Mouse (Mus musculus) lung, adult 18-20 months (tissue): Measurements from ENCODE around the gene Map3k9.

Experiments used
- DNase-seq, 2 experiments: peaks; one replicate each; pipeline ENCODE4 v3.0.0; 2022; ENCODE audit warnings: mixed read lengths in 2 of 2

Map3k9 gene

DNA sequence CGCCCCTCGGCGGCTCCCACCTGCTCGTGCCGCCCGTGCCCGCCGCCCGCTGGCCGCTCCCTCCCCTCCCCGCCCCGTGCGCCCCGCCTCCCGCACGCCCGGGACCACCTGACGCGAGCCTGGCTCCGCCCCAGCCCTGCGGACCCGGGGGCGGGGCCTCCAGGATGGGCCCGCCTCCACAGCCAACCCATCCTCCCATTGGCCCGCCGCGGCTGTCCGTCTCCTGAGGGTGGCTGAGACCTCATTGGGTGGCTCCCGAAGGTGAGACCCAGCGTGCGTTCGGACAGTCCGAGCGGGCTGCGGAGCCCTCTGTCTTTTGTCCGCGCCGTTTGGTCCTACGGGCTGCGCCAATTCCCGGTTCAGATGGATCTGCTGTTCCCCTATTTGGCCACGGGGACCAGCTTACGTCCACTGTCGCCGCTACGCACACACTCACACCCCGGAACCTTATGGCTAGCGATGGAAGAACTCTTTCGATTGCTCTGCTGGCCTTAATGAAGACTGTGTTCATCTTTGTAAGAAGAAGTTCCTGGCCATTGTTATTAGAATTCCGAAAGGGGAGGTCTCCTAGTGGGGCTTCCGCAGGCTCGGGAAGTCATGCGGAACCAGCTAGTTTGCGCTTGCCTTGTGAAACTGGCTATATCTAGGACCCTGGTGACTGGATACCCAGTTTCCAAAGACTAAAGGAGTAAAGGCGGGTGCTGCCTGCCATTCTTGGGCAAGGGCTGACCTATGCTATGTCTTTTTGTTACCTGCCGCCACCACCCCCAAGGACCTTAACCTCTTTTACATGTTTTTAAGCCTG, at the start of gene Map3k9:
Map3k9 (minus strand) TSS at position 71 of the 805 bp plus-strand sequence.
- peak; percentile 95 for DNase-seq

DNA sequence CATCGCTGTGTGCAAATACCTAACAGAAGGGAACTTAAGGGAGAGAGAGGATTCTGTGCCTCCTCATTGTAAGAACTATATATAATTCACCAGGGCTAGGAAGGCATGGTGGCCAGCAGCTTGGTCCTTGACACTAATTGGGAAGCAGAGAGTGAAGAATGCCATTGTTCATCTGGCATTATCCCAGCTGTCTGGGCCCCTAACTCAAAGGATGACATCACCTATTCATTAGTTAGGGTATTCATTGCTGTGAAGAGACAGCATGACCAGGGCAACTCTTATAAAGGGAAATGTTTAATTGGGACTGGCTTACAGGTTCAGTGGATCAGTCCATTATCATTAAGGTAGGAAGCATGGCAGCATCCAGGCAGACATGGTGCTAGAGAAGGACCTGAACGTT, 47.4 kb upstream of the Map3k9 start:
- DNase-seq: no peak

DNA sequence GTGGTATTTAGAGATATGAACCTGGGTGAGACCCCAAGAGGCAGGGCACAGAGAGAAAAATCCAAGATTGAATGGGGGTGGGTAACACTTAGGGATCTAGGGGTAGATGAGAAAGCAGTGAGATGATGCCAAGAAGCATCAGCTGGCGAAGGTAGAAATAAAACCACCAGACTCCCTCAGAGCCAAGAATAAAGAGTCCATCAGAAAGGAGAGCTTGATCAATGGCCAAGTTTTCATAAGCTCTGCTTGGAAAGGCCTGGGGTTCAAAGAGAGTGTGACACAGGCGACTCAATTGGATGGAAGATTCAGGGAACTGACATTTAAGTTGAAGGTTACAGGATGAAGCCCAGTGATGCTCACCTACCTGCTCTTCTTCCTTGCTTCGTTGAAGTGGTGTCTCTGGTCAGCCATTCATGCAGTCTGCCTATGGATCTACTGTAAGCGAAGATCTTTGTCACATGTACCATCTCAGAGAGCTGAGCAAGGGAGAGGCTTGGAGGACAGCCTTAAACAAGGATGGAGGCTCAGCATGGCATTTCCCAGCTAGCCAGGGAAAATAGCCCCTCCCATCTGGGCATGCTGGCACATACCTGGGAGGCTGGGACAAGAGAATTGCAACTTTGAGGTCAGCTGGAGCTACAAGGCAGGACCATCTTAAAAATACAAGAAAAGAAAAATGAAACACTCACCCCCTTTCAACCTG, 42.0 kb upstream of the Map3k9 start:
- DNase-seq: no peak

DNA sequence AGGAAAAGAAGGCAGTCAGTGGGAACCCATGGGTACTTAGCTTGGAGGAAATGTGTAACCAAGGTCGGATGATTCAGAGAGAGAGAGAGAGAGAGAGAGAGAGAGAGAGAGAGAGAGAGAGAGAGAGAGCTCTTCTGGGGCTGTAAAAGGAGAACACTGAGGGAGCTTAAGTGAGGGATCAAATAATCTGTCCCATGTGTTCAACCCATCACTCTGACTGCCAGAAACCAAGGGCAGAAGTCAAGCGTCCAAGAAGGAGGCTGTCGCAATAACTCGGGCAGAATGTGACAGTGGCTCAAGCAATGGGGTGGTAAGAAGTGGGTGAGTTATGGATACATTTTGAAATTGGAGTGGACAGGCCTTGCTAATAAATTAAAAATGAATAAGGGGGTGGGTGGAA, 41.2 kb upstream of the Map3k9 start:
- no peak for DNase-seq

DNA sequence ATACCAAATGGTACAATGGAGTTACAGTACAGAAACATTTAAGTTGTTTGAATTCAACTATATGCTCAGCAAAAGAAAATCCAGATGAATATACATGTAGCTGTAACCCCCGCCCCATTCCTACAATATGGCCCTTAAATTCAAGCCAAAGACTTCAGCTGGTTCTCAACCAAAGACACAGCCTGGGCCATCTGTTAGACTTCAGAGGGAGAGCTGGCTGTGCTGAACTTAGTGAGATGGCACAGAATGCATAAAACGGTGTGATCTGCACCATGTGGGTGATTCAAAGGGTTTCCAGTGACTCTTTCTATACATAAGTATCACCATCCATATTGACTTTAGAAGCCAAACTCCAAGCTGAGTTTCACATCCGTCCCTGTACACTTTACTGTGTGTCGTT, 39.7 kb upstream of the Map3k9 start:
- DNase-seq: no peak

DNA sequence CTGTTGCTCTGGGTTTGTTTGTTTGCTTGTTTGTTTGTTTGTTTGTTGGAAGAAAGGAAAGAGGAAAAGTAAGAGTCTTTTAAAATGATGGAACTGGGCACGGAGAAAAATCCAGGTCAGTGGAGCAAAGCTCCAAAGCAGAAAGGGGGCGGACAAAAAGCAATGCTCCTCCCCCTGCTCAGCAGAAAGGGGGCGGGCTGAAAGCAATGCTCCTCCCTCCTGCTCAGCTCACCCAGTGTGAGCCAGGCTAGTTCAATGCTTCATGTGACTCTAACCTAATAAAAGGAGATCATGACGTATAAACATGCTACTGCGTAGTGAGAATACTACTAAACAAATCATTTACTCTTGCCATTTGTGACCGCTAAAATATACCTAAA, 36.1 kb upstream of the Map3k9 start:
- no peak for DNase-seq

DNA sequence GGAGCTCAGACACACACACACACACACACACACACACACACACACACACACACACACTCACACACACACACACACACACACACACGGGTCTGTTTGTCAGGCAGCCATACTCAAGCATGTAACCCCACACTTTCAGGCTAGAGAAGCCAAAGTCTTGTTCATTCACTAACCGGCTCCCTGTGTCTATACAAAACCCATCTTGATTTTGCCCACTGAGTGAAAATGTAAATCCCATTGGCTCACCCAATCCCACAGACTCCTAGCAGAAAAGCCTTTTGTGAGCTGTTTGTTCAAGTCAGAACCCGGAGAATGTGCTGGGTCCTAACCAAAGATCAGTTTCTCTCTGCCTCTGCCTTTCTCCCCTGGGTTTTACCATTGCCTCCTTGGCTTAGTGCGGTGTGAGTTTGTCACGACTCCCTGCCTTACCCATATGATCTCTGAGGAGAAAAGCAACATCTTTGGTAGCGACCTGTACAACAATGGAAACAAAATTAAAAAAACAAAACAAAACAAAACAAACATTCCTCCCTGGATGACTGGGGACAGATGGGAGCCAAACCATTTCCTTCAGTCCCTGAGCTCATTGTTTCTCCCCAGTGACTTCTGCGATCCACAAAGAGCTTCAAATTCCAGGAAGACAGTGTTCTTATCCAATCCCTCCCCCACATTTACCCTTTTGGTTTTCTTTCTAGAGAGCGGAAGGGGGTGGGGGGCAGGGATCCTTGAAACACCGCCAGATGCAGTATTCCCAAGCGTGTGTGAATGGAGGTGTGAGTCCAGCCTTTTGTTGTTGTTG, 35.6 kb upstream of the Map3k9 start:
- no peak for DNase-seq

DNA sequence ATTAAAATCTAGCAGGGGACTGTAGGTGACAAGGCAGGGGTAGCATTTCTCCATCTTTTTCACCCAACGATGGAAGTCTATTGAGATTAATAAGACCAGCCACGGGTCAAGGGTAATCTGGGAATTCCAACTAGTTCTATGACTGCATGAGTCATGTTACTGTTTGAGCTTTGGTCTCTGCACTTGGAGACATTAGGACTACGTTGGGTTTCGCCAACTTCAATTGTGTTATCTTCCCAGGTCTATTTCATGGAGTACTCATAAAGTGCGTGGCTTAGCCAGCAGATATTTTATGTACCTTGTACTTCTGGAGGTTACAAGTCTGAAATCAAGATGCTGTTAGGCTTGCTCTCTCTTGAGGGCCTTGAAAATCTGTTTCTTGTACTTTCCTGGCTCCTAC, 33.8 kb upstream of the Map3k9 start:
- DNase-seq: no peak

DNA sequence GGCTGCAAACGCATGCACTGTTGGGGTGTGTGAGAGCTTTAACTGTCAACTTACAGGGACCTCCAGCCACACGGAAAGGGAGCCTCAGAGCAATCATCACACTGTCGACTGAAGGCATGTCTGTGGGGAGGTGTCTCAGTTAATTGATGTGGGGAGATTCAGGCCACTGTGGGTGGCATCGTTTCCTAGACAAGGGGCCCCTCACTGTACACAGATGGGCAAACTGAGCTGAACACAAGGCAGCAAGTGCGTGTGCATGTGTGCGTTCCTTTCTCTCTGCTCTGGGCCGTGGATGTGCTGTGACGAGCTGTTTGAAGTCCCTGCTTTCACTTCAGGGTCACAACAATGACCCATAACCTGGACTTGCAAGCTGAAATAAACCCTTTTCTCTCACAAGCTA, 29.4 kb upstream of the Map3k9 start:
- DNase-seq: no peak

DNA sequence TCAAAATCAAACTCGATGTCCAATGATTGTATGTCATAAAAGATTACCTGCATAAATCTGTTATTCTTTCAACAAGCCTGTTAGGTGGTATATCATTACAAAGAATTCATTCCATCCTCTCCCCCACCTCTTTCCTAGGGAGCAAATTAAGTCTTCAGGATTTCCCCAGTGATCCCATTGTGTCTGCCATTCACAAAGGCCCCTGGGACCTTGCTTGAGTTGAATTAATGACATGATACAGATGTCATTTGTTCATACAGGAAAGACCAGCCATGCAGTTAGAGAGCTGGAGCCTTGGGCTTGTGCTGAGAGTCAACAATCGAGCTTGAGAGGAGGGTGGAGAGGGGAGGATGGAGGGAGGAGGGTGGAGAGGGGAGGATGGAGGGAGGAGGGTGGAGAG, 27.6 kb upstream of the Map3k9 start:
- no peak for DNase-seq

DNA sequence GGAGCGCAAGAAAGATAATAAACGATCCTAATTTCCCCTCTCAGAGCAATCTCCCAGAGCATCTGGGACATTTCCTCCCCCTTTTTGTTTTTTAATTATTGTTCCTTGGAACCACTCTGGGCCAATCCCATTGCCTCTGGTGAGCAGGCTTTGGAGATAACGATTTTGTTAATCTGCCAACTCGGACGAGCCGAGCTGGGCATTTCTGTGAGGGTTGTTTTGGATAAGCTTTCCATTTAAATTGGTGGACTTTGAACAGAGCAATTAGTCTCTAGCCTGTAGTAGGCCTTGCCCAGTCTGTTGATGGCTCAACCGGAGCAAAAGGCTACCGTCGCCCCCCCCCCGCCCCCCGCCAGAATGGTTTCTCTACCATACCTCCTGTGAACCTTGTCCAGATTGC, 27.0 kb upstream of the Map3k9 start:
- DNase-seq: peak; percentile 52 to 73

DNA sequence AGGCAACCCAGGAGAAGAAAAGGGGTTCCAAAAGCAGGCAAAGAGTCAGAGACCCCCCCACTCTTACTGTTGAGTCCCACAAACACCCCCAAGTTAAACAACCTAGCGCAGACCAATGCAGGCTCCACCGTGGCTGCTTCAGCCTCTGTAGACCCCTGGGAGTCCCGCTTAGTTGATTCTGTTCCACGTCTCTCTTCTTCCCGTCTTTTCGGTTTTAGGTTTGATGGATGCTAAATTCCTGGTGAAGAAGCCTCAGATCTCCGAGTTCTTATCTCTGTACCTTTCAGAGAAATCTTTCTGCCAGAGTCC, 26.5 kb upstream of the Map3k9 start:
- DNase-seq: no peak

DNA sequence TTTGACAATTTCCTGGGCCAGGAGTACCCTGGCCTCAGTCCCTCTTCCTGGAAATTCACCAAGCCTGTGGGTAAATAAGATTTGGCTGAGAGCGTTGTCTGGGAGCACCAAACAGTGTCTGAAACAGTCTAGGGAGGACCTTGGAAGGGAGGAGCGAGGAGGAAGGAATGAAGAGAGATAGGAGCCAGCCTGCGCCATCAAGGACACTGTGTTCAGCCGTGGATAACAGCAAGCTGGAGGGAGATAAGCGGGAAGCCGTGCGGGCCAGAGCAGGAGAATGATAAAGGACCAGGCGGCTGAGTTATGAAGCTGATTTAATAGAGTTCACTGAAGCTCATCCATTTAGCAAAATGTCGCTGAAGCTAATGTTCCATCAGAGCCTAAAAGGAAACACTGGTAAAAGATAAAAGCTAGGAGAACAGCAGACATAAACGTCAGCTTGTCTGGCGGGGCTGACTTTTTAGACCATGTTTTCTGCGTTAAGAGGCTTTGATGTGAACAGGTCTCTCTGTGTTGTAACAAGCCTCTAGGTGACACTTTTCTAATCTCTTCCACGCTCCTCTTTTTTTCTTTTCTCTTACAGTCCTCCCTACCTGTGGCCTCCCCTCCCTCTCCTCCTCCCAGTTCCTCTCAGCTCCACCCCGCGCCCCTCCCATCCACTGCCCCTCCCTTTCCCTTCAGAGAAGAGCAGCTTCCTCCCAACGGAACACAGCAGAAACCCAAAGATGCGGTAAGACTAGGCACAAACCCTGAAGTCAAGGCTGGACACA, 26.0 kb upstream of the Map3k9 start:
- DNase-seq: peak; percentile 68 to 84

DNA sequence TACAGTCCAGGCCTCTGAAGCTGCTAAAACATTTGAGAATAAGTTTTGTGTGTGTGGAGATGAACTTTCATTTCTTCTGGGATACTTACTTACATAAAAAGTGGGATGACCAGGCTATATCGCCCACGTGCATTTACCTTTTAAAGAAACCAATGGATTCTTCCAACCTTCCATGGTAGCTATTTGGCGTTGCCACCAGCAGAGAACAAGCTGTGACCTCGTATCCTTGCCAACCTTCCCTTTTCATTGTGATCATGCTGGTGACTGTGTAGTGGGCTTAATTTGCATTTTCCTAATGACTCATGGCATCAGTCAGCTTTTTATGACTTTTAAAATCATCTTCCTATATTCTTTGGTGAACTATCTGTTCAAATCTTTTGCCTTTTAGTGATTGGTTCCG, 25.1 kb upstream of the Map3k9 start:
- no peak for DNase-seq

DNA sequence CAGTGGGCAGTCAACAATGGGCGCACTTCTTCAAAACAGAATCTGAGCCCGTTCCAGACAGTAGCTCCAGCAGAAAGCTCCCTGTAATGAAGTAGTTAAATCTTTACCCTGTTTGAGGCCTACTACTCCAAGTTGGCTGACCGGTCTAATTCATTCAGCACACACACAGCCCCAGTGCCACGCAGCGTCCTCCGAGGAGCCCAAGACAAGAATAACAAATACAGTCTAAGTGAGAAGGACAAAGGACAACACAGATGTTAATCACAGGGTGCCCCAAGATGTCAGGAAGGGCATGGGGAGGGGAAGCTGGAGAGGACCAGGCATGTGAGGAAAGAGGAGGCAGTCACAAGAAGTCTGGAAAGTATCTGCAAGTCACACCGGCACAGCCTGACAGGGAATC, 22.8 kb upstream of the Map3k9 start:
- DNase-seq: peak in 1 of 2 experiments; percentile 34

DNA sequence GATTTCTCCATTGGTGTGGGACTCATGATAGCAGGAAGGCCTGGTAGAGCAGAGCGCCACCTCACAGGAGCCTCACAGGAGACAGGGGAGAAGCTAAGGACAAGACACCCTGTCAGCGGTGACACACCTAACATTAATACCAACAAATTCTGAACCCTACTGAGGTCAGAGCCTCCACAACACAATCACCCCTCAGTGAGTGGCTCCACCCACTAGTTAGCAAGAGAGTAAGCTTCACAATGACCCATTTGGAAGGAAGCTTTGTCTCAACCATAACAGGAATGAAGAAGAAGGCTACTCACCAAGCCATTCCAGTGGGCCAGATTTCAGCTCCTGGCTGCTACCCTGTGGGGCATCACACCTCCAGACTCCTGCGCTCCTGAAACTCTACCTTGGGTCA, 22.0 kb upstream of the Map3k9 start:
- no peak for DNase-seq

DNA sequence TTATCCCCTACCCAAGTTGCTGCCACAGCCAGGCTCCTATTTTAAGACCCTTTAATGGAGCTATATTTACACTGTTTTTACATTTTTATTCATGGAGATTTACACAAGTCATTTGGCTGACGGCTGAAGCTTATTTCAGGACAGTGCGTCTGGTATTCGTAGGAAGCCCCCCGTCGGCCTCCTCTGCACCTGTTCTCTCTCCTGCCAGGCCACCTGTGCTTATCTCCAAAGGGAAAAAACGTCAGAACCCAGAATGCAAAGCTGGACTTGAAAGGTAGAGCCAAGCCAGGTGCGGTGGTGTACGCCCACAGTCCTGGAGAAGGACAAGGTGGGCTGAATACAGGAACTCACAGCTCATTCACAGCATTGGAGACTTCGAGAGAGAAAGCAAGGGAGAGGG, 20.2 kb upstream of the Map3k9 start:
- no peak for DNase-seq

DNA sequence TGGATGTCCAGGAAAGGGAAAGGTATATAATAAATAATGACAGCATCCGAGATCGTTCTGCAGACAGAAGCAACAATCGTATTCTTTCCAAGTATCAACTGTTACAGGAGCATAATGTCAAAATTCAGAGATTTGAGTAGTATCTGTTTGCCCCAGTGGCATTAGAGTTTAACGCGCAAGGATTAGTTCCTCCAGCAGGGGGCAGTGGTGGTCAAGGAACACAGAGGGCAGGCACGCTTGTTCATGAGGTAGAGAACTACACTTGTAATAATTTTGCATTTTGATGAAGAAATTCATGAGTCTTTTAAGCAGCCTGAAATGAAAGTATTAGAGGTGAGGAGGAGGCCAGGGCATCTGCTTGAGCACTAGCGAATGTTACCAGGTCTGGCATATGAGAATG, 15.6 kb upstream of the Map3k9 start:
- peak; percentile 71 to 77 for DNase-seq

DNA sequence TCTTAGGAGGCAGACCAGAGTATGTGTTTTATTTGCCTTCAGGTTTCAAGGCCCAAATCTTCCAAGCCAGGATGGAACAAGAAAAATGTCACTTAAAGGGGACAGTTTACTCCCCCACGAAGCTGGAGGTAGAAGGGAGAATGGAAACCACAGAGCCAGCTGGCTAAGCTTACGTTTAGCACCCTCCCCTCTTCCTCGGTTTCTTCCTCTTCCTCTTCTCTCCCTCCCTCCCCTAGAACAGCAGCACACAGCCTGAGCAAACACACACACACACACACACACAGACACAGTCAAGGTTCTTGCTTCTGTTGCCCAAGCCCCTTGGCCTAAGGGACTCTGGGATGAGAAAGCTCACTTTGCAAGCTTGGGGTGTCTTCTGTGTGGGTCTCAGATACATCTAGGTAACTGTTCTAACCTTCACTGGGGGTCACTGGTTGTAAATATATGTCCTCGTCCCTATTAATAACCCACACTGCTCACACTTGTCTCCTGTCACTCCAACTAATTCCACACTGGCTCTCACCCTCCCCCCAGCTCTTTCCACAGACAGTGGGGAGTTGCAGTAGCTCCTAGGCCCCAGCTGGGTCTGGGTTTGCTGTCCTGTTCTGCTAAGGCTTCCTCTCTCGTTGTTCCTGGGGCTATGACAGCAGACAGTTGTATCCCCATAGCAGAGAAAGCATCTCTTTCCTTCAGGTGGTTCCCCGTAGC, 11.7 kb upstream of the Map3k9 start:
- no peak for DNase-seq

DNA sequence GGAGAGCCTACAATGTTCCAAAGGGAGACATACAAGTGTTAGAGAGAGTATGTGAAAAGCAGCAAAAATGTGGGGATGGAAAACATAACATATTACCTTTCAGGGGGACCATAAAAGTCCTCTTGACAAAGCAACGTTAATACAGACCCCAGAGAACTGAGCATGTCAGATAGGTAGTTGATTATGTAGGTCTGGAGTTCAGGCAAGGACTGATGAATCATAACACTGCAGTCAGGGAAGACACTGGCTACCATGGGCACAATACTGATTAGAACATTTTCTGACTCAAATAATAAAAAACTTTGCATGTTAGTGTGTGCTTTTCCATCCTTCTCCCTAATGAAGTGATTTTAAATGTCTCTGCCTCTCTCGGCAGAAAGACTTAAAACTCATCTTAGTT, 8.5 kb upstream of the Map3k9 start:
- no peak for DNase-seq

DNA sequence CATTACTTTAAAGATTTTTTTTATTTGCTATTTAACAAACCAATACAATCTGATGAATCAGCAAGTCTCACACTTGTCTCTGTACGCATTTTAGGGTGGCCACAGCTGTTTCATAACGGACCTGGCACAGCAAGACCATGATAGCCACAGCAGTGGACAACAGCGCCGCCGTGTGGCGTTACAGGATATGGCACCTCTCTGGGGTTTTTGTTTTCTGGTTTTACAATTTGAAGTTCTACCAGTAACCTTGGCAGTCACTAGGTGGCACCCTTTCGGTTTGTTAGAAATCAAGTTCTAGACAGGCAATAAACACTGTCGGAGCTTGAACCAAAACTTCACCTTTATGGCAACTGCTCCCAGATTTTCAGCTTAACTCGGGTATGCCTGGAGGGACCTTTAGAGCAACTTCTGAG, 7.7 kb upstream of the Map3k9 start:
- DNase-seq: peak; percentile 91 to 94

DNA sequence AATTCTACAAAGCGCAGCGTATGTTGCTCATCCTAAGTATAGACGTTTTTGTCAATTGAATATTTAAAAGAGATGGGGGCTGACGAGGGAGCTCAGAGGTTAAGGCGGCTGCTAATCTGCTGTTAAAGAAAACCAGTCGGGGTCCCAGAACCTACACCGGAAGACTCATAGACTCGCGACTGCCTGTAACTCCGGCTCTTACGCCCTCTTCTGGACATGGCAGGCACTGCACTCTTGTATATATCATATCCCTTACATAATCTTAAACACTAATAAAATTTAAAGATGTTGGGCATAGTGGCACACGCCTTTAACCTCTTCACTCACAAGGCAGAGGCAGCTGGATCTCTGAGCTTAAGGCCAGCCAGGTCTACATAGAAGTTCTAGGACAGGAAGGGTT, 6.3 kb upstream of the Map3k9 start:
- DNase-seq: no peak
